Mouse (Mus musculus) thymus, adult 2 months (tissue): Measurements from ENCODE around the gene Myom1.

Experiments used
- CTCF ChIP-seq: fragments of 200-500 bp; IDR thresholded peaks from 2 replicates; pipeline ENCODE4 v1.5.1; 2012; ENCODE audit warnings: mild to moderate bottlenecking, control low read depth, low read length, moderate library complexity, borderline replicate concordance; ENCODE audit not compliant: control insufficient read depth, poor library complexity, insufficient read depth; ENCODE audit errors: extremely low read depth
- POLR2A ChIP-seq: fragments of 200-500 bp; IDR thresholded peaks from 2 replicates; pipeline ENCODE4 v1.6.1; 2012; ENCODE audit warnings: mild to moderate bottlenecking, low read length, control low read depth, moderate library complexity; ENCODE audit not compliant: control insufficient read depth, poor library complexity, insufficient read depth; ENCODE audit errors: extremely low read depth

DNA sequence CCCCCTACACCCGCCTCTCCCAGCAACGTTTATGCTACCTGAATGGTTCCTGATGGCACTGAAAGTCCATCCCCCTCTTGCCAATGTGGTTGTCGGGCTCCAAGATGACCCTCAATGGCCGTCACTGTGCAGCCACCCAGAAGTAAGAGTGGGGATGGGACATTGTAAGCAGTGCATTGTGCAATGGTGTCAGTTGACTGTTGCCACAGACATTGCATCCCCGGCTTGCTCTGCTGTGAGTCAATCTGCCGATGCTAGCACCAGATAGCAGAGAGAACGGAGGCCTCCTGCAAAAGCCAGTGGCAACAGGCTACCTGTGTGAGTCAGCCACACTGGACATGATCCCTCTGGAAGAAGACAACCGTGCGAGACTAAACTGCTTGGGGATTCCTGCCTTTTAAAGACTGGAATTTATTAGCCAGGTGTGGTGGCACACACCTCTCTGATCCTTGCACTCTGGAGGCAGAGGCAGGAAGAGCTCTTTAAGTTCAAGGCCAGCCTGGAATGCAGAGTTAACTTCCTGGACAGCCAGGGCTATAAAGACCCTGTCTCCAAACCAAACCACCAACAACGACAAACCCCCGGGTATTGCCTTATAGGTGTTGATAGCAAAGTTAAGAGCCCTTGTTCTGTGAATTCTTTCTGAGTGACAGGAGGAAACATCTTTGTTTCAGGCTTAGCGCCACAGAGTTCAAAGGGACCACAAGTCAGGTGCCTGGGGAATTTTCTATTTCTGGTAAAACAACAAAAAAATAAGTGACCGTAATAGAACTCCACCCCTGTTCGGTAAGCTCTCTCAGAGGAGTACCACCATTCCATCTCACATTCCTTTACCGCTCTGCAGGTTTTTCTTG, 16.7 kb upstream of the Myom1 start:
- no peak for TF ChIP-seq CTCF
- no peak for TF ChIP-seq POLR2A
